Mouse (Mus musculus): Measurements from ENCODE around the gene Ttc9c. TPM values are rescaled to one million over a fixed set of nuclear protein-coding genes. Genes with fewer than 3 reads are reported as not detected.

Gene Ttc9c
- polyA plus RNA-seq, 1 experiment, result 7.9 TPM

GRCm38 (mm10) chr19:8829660-8830059, 10.5 kb upstream of the Ttc9c start, which contains the start of gene AC129217.1:
TSS of gene AC129217.1 (plus strand) at chr19:8829773.
- H3K4me3 ChIP-seq (ENCODE audit: control insufficient read depth, low read depth, low read length), result no peak within 1 kb of the TSS
- no peaks in the 10 kb centered on the region for H3K27me3 ChIP-seq (ENCODE audit: control insufficient read depth, insufficient read depth, low read length)
- no peaks in the 10 kb centered on the region for H3K4me1 ChIP-seq (ENCODE audit: control insufficient read depth, insufficient read depth, low read length)
- H3K36me3 ChIP-seq (ENCODE audit: control insufficient read depth, insufficient read depth, low read length), result peaks cover 11% of the 10 kb centered on the region
- H3K27ac ChIP-seq (ENCODE audit: control insufficient read depth, insufficient read depth, low read depth, low read length), result no peak within 1 kb of the TSS; the same call in 1 of the 2 replicates
- TF ChIP-seq POLR2A (IDR thresholded peaks at IDR 0.05; ENCODE audit: control insufficient read depth, low read depth, low read length), result no peak
- TF ChIP-seq CTCF (IDR thresholded peaks at IDR 0.05; ENCODE audit: control insufficient read depth, insufficient read depth, insufficient replicate concordance, low read depth, low read length), result no peak

- H3K36me3 ChIP-seq (ENCODE audit: control insufficient read depth, insufficient read depth, low read length), result peaks cover 8% of the 10 kb centered on the region
- no peak overlapping the region for H3K27ac ChIP-seq (ENCODE audit: control insufficient read depth, insufficient read depth, low read depth, low read length)
- peak overlapping the region; percentile 20; the same call in 1 of the 2 replicates for H3K4me3 ChIP-seq (ENCODE audit: control insufficient read depth, low read depth, low read length)
- no peaks in the 10 kb centered on the region for H3K27me3 ChIP-seq (ENCODE audit: control insufficient read depth, insufficient read depth, low read length)
- no peak for TF ChIP-seq CTCF (IDR thresholded peaks at IDR 0.05; ENCODE audit: control insufficient read depth, insufficient read depth, insufficient replicate concordance, low read depth, low read length)
- no peak for TF ChIP-seq POLR2A (IDR thresholded peaks at IDR 0.05; ENCODE audit: control insufficient read depth, low read depth, low read length)
- H3K4me1 ChIP-seq (ENCODE audit: control insufficient read depth, insufficient read depth, low read length), result peaks cover 7% of the 10 kb centered on the region
Measured at GRCm38 (mm10) chr19:8822696-8823095, 3.6 kb upstream of the Ttc9c start.

GRCm38 (mm10) chr19:8821146-8821545, 2.0 kb upstream of the Ttc9c start:
- no peaks in the 10 kb centered on the region for H3K27me3 ChIP-seq (ENCODE audit: control insufficient read depth, insufficient read depth, low read length)
- no peak for TF ChIP-seq CTCF (IDR thresholded peaks at IDR 0.05; ENCODE audit: control insufficient read depth, insufficient read depth, insufficient replicate concordance, low read depth, low read length)
- TF ChIP-seq POLR2A (IDR thresholded peaks at IDR 0.05; ENCODE audit: control insufficient read depth, low read depth, low read length), result no peak
- peak overlapping the region; percentile 90 for H3K4me3 ChIP-seq (ENCODE audit: control insufficient read depth, low read depth, low read length)
- H3K36me3 ChIP-seq (ENCODE audit: control insufficient read depth, insufficient read depth, low read length), result peaks cover 9% of the 10 kb centered on the region
- H3K4me1 ChIP-seq (ENCODE audit: control insufficient read depth, insufficient read depth, low read length), result peaks cover 7% of the 10 kb centered on the region
- peak overlapping the region; percentile 96 for H3K27ac ChIP-seq (ENCODE audit: control insufficient read depth, insufficient read depth, low read depth, low read length)

GRCm38 (mm10) chr19:8820424-8820956, 1.4 kb upstream of the Ttc9c start:
- Histone ChIP-seq H3K36me3 (ENCODE audit: control insufficient read depth, insufficient read depth, low read length) (peaks cover 9% of the 10 kb centered on the region), H3K4me1 (ENCODE audit: control insufficient read depth, insufficient read depth, low read length) (peaks cover 7% of the 10 kb centered on the region), H3K4me3 (ENCODE audit: control insufficient read depth, low read depth, low read length) (peak overlapping the region; percentile 90), H3K27ac (ENCODE audit: control insufficient read depth, insufficient read depth, low read depth, low read length) (peak overlapping the region; percentile 96), H3K27me3 (ENCODE audit: control insufficient read depth, insufficient read depth, low read length) (no peaks in the 10 kb centered on the region)
- no peak for TF ChIP-seq CTCF (IDR thresholded peaks at IDR 0.05; ENCODE audit: control insufficient read depth, insufficient read depth, insufficient replicate concordance, low read depth, low read length)
- no peak for TF ChIP-seq POLR2A (IDR thresholded peaks at IDR 0.05; ENCODE audit: control insufficient read depth, low read depth, low read length)

GRCm38 (mm10) chr19:8819596-8820423, 677 bp upstream of the Ttc9c start, which contains the start of gene Hnrnpul2:
TSS of gene Hnrnpul2 (plus strand) at chr19:8820010.
- Histone ChIP-seq H3K36me3 (ENCODE audit: control insufficient read depth, insufficient read depth, low read length) (peaks cover 7% of the 10 kb centered on the region), H3K27ac (ENCODE audit: control insufficient read depth, insufficient read depth, low read depth, low read length) (peak within 1 kb of the TSS; percentile 96), H3K27me3 (ENCODE audit: control insufficient read depth, insufficient read depth, low read length) (no peaks in the 10 kb centered on the region), H3K4me3 (ENCODE audit: control insufficient read depth, low read depth, low read length) (peak within 1 kb of the TSS; percentile 90), H3K4me1 (ENCODE audit: control insufficient read depth, insufficient read depth, low read length) (peaks cover 7% of the 10 kb centered on the region)
- TF ChIP-seq POLR2A (IDR thresholded peaks at IDR 0.05; ENCODE audit: control insufficient read depth, low read depth, low read length) (peak; percentile 98), CTCF (IDR thresholded peaks at IDR 0.05; ENCODE audit: control insufficient read depth, insufficient read depth, insufficient replicate concordance, low read depth, low read length) (no peak)

GRCm38 (mm10) chr19:8818301-8818798, 783 bp downstream of the Ttc9c start:
- H3K36me3 ChIP-seq (ENCODE audit: control insufficient read depth, insufficient read depth, low read length), result peaks cover 4% of the 10 kb centered on the region
- H3K4me1 ChIP-seq (ENCODE audit: control insufficient read depth, insufficient read depth, low read length), result peaks cover 7% of the 10 kb centered on the region
- no peaks in the 10 kb centered on the region for H3K27me3 ChIP-seq (ENCODE audit: control insufficient read depth, insufficient read depth, low read length)
- TF ChIP-seq CTCF (IDR thresholded peaks at IDR 0.05; ENCODE audit: control insufficient read depth, insufficient read depth, insufficient replicate concordance, low read depth, low read length) (no peak), POLR2A (IDR thresholded peaks at IDR 0.05; ENCODE audit: control insufficient read depth, low read depth, low read length) (no peak)
- peak overlapping the region; percentile 90 for H3K4me3 ChIP-seq (ENCODE audit: control insufficient read depth, low read depth, low read length)
- H3K27ac ChIP-seq (ENCODE audit: control insufficient read depth, insufficient read depth, low read depth, low read length), result peak overlapping the region; percentile 96

GRCm38 (mm10) chr19:8817001-8817400, 2.1 kb downstream of the Ttc9c start:
- Histone ChIP-seq H3K4me3 (ENCODE audit: control insufficient read depth, low read depth, low read length) (no peak overlapping the region), H3K27ac (ENCODE audit: control insufficient read depth, insufficient read depth, low read depth, low read length) (no peak overlapping the region), H3K36me3 (ENCODE audit: control insufficient read depth, insufficient read depth, low read length) (peaks cover 2% of the 10 kb centered on the region), H3K4me1 (ENCODE audit: control insufficient read depth, insufficient read depth, low read length) (peaks cover 7% of the 10 kb centered on the region), H3K27me3 (ENCODE audit: control insufficient read depth, insufficient read depth, low read length) (no peaks in the 10 kb centered on the region)
- TF ChIP-seq CTCF (IDR thresholded peaks at IDR 0.05; ENCODE audit: control insufficient read depth, insufficient read depth, insufficient replicate concordance, low read depth, low read length) (no peak), POLR2A (IDR thresholded peaks at IDR 0.05; ENCODE audit: control insufficient read depth, low read depth, low read length) (no peak)
